Mouse (Mus musculus) limb, embryonic 11.5 days (tissue): Measurements from ENCODE around the gene Tssk3. TPM values are rescaled to one million over a fixed set of nuclear protein-coding genes. Genes with fewer than 3 reads are reported as not detected.

Source experiments
- ATAC-seq: fragments of 200-750 bp; cut with Nextera tagmentation; 2 replicates; pipeline ENCODE4 v1.8.0; 2017; ENCODE audit warnings: low read depth; ENCODE audit not compliant: insufficient number of reproducible peaks, low FRiP score, low TSS enrichment
- DNase-seq: peaks from one replicate; pipeline ENCODE4 v3.0.0-alpha.2; 2015; ENCODE audit warnings: low spot score
- H3K27ac ChIP-seq: fragments of 300-500 bp; sonication (generic); replicated peaks from 2 replicates; pipeline ENCODE4 v1.5.1; 2014; ENCODE audit warnings: low read depth, mild to moderate bottlenecking, low read length
- H3K27me3 ChIP-seq: fragments of 300-500 bp; sonication (generic); 2 replicates; pipeline ENCODE4 v1.6.1; 2014; ENCODE audit warnings: mild to moderate bottlenecking, low read length, mixed read lengths; ENCODE audit not compliant: control insufficient read depth, insufficient read depth
- H3K36me3 ChIP-seq: fragments of 300-500 bp; sonication (generic); 2 replicates; pipeline ENCODE4 v1.6.1; 2014; ENCODE audit warnings: mild to moderate bottlenecking, low read length, moderate library complexity, mixed read lengths; ENCODE audit not compliant: control insufficient read depth, insufficient read depth
- H3K4me1 ChIP-seq: fragments of 300-500 bp; sonication (generic); 2 replicates; pipeline ENCODE4 v1.6.1; 2014; ENCODE audit warnings: low read length, mixed read lengths; ENCODE audit not compliant: control insufficient read depth, insufficient read depth
- H3K4me2 ChIP-seq: fragments of 300-500 bp; sonication (generic); 2 replicates; pipeline ENCODE4 v1.6.1; 2014; ENCODE audit warnings: low read depth, mild to moderate bottlenecking, moderate library complexity; ENCODE audit not compliant: severe bottlenecking
- H3K4me3 ChIP-seq: fragments of 300-500 bp; sonication (generic); 2 replicates; pipeline ENCODE4 v1.5.1; 2014; ENCODE audit warnings: low read depth, low read length
- H3K9ac ChIP-seq: fragments of 300-500 bp; sonication (generic); 2 replicates; pipeline ENCODE4 v1.6.1; 2014; ENCODE audit warnings: mild to moderate bottlenecking, low read length
- H3K9me3 ChIP-seq: fragments of 300-500 bp; sonication (generic); 2 replicates; pipeline ENCODE4 v1.6.1; 2016; ENCODE audit warnings: low read length; ENCODE audit not compliant: control insufficient read depth
- WGBS: fragments of 180-500 bp; shearing (Covaris S2); extraction: QIAGEN DNeasy Blood & Tissue Kit; methylation state at CpG from one replicate; pipeline ENCODE4 v1.1.7; 2014; 5-methylcytosine and 5-hydroxymethylcytosine counted together
- polyA plus RNA-seq: library from polyadenylated mRNA; unstranded; fragments of >200 nt; fragmentation: Nextera tagmentation; extraction: Ambion mirVana; gene quantifications from 2 replicates; pipeline ENCODE4 v1.2.1, GENCODE M21; 2014

Tssk3 gene
- polyA plus RNA-seq, 1 experiment from 2014 or later: not detected

GRCm38 (mm10) chr4:129513891-129514290 is 23.1 kb upstream of the Tssk3 start:
- Histone ChIP-seq H3K9me3 (no peaks in the 10 kb centered on the region), H3K36me3 (peaks cover 10% of the 10 kb centered on the region; the same call in 1 of the 2 replicates), H3K27me3 (no peaks in the 10 kb centered on the region), H3K4me2 (peak overlapping the region; percentile 49), H3K4me1 (peaks cover 10% of the 10 kb centered on the region; the same call in 1 of the 2 replicates), H3K27ac (peak overlapping the region; percentile 97), H3K4me3 (peak overlapping the region; percentile 97), H3K9ac (peak overlapping the region; percentile 100)
- DNase-seq (peak; percentile 49), ATAC-seq (peak; percentile 14)
- under 1% methylated on average over 46 of the region's 57 CpGs for WGBS

- H3K4me3 ChIP-seq: peak within 1 kb of the TSS; percentile 97
- H3K9ac ChIP-seq: peak within 1 kb of the TSS; percentile 100
- no peaks in the 10 kb centered on the region for H3K9me3 ChIP-seq
- 5% methylated on average over 43 of the region's 47 CpGs for WGBS
- DNase-seq: peak; percentile 96
- H3K27ac ChIP-seq: peak within 1 kb of the TSS; percentile 97
- peaks cover 10% of the 10 kb centered on the region; the same call in 1 of the 2 replicates for H3K4me1 ChIP-seq
- peaks cover 10% of the 10 kb centered on the region; the same call in 1 of the 2 replicates for H3K36me3 ChIP-seq
- H3K27me3 ChIP-seq: no peaks in the 10 kb centered on the region
- peak; percentile 82 for ATAC-seq
- H3K4me2 ChIP-seq: peak within 1 kb of the TSS; percentile 77
Observed at GRCm38 (mm10) chr4:129513086-129513767, 22.4 kb upstream of the Tssk3 start, which contains the start of gene Marcksl1. TSS of gene Marcksl1 (plus strand) at chr4:129513581.

- peak overlapping the region; percentile 17; the same call in 1 of the 2 replicates for H3K9ac ChIP-seq
Observed at GRCm38 (mm10) chr4:129511413-129512096, 20.7 kb upstream of the Tssk3 start.

GRCm38 (mm10) chr4:129510723-129511412 is 20.0 kb upstream of the Tssk3 start:
- no peak overlapping the region for H3K4me2 ChIP-seq
- peaks cover 10% of the 10 kb centered on the region; the same call in 1 of the 2 replicates for H3K4me1 ChIP-seq
- WGBS: 62% methylated on average over 6 of the region's 6 CpGs
- no peaks in the 10 kb centered on the region for H3K27me3 ChIP-seq
- no peaks in the 10 kb centered on the region for H3K9me3 ChIP-seq
- no peak for ATAC-seq
- H3K27ac ChIP-seq: peak overlapping the region; percentile 30
- peak overlapping the region; percentile 17; the same call in 1 of the 2 replicates for H3K9ac ChIP-seq
- DNase-seq: no peak
- H3K4me3 ChIP-seq: no peak overlapping the region
- H3K36me3 ChIP-seq: no peaks in the 10 kb centered on the region

More at GRCm38 (mm10) chr4:129511413-129512096, 20.7 kb upstream of the Tssk3 start:
- DNase-seq: no peak
- 56% methylated on average over 6 of the region's 6 CpGs for WGBS
- Histone ChIP-seq H3K4me3 (no peak overlapping the region), H3K36me3 (no peaks in the 10 kb centered on the region), H3K4me2 (peak overlapping the region; percentile 5; the same call in 1 of the 2 replicates), H3K4me1 (peaks cover 10% of the 10 kb centered on the region; the same call in 1 of the 2 replicates), H3K27ac (peak overlapping the region; percentile 30; the same call in 1 of the 2 replicates), H3K27me3 (no peaks in the 10 kb centered on the region), H3K9me3 (no peaks in the 10 kb centered on the region)
- ATAC-seq: no peak

GRCm38 (mm10) chr4:129509650-129510049 is 18.8 kb upstream of the Tssk3 start:
- 70% methylated on average over 3 of the region's 3 CpGs for WGBS
- Histone ChIP-seq H3K27me3 (no peaks in the 10 kb centered on the region), H3K9me3 (no peaks in the 10 kb centered on the region), H3K27ac (no peak overlapping the region), H3K4me3 (no peak overlapping the region), H3K36me3 (no peaks in the 10 kb centered on the region), H3K9ac (no peak overlapping the region), H3K4me1 (peaks cover 10% of the 10 kb centered on the region; the same call in 1 of the 2 replicates), H3K4me2 (no peak overlapping the region)
- DNase-seq: no peak
- no peak for ATAC-seq

GRCm38 (mm10) chr4:129508834-129509600 is 18.2 kb upstream of the Tssk3 start:
- Histone ChIP-seq H3K36me3 (no peaks in the 10 kb centered on the region), H3K9ac (no peak overlapping the region), H3K4me1 (peaks cover 10% of the 10 kb centered on the region; the same call in 1 of the 2 replicates), H3K27me3 (no peaks in the 10 kb centered on the region), H3K9me3 (no peaks in the 10 kb centered on the region), H3K4me3 (no peak overlapping the region), H3K27ac (no peak overlapping the region), H3K4me2 (no peak overlapping the region)
- DNase-seq (no peak), ATAC-seq (no peak)
- WGBS: 64% methylated on average over 15 of the region's 15 CpGs

- peaks cover 10% of the 10 kb centered on the region; the same call in 1 of the 2 replicates for H3K4me1 ChIP-seq
- no peak overlapping the region for H3K27ac ChIP-seq
- H3K27me3 ChIP-seq: no peaks in the 10 kb centered on the region
- H3K4me2 ChIP-seq: no peak overlapping the region
- 65% methylated on average over 3 of the region's 3 CpGs for WGBS
- H3K9ac ChIP-seq: no peak overlapping the region
- DNase-seq: no peak
- H3K36me3 ChIP-seq: no peaks in the 10 kb centered on the region
- H3K9me3 ChIP-seq: no peaks in the 10 kb centered on the region
- H3K4me3 ChIP-seq: no peak overlapping the region
- no peak for ATAC-seq
Observed at GRCm38 (mm10) chr4:129508237-129508515, 17.4 kb upstream of the Tssk3 start.
